Mouse (Mus musculus): Measurements from ENCODE around the gene Il12a.
"Not testable (repeated sequence)": the region's sequence is repeated elsewhere in the genome, so short reads cannot be mapped to it uniquely, and the experiment has no call there.

Gene Il12a

DNA sequence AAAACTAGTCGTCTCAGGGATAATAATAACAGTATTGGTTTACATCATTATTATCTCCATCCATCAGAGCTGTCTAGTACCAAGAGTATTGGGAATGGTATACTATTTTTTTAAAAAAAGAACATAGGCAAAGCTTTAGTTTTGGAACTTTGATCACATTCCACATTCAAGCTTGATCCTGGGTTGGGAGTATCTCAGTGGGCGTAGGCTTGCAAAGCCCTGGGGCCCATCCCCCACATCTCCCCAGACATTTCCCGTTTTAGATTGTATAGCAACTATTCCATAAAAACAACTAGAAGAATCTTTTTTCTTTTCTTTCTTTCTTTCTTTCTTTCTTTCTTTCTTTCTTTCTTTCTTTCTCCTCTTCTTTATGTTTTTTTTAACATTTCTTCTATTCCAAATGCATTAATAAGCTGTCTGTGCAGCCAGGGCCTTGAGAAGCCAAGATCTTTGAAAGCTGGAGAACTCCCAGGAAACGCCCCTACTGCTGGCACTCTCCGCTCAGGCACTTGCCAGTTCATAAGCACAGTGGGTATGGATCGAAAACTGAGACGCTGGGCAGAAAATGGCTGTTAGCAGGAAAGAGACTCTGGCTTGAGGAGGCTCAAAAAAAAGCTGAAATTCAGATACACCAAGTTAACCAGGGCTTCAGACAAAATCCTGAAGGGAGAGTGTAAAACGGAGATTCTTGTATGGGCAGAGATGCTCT, 3.4 kb upstream of the Il12a start:
- DNase-seq (ENCODE audit: low spot score in 2 of 2): no peak

- no peak for DNase-seq (ENCODE audit: low spot score in 2 of 2)
Measured at GRCm38 (mm10) chr3:68689346-68689745, 1.1 kb upstream of the Il12a start.

GRCm38 (mm10) chr3:68691100-68691778, 795 bp downstream of the Il12a start:
- no peak for DNase-seq (ENCODE audit: low spot score in 2 of 2)

DNA sequence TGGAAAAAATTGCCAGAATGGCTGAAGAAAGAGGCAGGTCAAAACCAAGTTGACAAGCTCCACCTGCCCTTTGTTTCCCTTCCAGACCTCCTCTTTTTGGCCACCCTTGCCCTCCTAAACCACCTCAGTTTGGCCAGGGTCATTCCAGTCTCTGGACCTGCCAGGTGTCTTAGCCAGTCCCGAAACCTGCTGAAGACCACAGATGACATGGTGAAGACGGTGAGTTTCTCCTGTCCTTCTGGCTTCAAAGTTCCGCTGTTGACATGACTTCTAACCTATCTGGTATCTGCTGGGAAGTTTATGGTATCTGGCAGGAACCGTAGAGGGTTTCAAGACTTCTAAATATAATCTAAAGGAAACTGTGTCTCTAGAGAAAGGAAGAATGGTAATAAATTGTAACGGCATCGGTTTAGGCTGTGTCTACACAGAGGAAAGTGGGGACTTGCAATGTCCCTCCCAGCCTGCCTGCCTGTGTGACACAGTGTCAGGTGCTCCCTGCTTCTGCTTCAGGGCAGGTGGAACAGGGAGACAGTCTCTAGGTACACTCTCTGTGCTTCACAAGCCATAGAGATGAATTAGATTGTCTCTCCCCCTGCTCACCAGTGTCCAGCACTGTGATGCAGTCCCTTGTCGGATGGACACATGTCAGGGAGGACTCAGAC, 1.6 kb downstream of the Il12a start:
- DNase-seq (ENCODE audit: low spot score in 2 of 2): no peak

GRCm38 (mm10) chr3:68692600-68693225, 2.3 kb downstream of the Il12a start:
- no peak for DNase-seq (ENCODE audit: low spot score in 2 of 2)

DNA sequence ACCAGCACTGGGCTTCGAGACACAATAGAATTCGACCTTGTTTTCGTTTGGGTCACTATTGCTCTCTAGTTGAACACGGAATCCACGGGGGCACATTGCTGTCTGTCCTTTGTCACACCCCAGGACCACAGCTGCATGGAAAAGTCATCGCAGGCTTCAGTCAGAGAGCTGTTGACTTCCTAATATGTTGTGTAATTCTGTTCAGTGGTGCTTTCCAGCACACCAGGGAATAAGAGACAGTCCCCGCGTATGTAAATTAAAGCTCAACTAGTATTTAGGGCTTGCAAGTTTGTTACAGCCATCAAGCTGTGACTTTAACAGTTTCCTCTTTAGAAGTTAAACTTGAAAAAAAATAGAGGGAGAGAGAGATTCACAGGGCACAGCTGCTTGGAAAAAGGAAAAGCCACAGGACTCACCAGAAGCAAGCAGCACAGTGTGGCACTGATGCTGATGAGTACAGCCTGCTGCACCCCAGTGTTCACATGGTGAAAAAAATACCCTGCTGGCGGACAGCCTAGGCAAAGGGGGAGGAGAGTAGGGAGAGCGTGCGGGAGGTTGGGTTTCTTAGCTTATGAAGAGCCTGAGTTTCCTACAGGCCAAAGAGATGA, 3.1 kb downstream of the Il12a start:
- DNase-seq (ENCODE audit: low spot score in 2 of 2): peak in 1 of 2 experiments; percentile 53

- no peak for DNase-seq (ENCODE audit: low spot score in 2 of 2)
Measured at GRCm38 (mm10) chr3:68695321-68695720, 4.9 kb downstream of the Il12a start.

- DNase-seq (ENCODE audit: low spot score in 2 of 2): no peak
Measured at GRCm38 (mm10) chr3:68696495-68697200, 6.2 kb downstream of the Il12a start.

DNA sequence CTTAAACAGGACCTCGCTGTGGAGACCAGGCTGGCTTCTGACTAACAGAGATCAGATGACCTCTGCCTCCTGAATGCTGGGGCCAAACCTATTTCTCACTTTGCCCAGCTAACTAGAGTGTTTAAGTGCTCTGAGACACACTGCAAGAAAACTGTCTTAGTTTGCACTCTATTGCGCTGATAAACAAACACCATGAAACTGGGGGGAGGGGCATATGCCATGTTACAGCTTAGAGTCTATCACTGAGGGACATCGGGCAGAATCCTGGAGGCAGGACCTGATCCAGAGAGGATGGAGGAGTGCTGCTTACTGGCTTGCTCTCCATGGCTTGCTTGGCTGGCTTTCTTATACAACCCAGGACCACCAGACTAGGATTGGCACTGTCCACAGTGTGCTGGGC, 8.2 kb downstream of the Il12a start:
- DNase-seq (ENCODE audit: low spot score in 2 of 2): no peak

DNA sequence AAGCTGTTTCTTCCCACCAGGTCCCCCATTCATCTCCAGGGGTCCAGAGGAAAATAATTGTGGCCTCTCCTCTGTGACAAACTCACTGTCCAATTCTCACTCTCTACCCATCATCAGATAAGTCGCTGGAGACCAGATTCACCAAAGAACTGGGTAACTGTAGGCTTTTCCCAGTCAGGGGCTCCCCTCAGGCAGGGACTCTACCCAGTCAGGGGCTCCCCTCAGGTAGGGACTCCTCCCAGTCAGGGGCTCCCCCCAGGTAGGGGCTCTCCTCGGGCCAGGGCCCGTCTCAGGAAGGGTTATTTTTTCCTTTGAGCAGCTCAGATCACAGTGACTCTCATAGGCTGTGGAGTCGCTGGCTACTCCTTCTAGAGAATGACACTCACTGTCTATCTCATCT, 9.6 kb downstream of the Il12a start:
- DNase-seq (ENCODE audit: low spot score in 2 of 2): no peak

- DNase-seq (ENCODE audit: low spot score in 2 of 2): no peak
Measured at GRCm38 (mm10) chr3:68706307-68706706, 15.9 kb downstream of the Il12a start.

DNA sequence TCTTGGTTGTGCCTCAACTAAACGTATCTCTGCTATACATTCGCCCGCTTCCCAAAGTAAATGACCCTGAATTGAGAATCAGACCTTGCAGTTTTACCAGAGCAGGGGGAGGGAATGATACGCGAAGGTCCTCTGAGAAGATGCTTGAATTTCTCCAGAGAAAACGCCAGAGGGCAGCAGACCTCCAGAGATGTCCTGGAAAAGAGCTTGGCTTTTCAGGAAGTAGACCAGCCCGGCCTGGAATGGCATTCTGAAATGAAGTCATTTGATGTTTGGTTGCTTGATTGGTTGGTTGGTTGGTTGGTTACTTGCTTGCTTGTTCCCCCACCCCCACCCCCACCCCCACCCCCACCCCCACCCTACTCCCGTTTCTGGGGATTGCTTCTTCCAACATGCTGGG, 17.8 kb downstream of the Il12a start:
- no peak for DNase-seq (ENCODE audit: low spot score in 2 of 2)

GRCm38 (mm10) chr3:68709198-68709797, 18.9 kb downstream of the Il12a start:
- DNase-seq (ENCODE audit: low spot score in 2 of 2): peak in 1 of 2 experiments; percentile 35

- DNase-seq (ENCODE audit: low spot score in 2 of 2): no peak
Measured at GRCm38 (mm10) chr3:68710436-68710835, 20.0 kb downstream of the Il12a start.

GRCm38 (mm10) chr3:68711510-68711909, 21.1 kb downstream of the Il12a start:
- no peak for DNase-seq (ENCODE audit: low spot score in 2 of 2)

- DNase-seq (ENCODE audit: low spot score in 2 of 2): no peak
Measured at GRCm38 (mm10) chr3:68713550-68713949, 23.1 kb downstream of the Il12a start.

DNA sequence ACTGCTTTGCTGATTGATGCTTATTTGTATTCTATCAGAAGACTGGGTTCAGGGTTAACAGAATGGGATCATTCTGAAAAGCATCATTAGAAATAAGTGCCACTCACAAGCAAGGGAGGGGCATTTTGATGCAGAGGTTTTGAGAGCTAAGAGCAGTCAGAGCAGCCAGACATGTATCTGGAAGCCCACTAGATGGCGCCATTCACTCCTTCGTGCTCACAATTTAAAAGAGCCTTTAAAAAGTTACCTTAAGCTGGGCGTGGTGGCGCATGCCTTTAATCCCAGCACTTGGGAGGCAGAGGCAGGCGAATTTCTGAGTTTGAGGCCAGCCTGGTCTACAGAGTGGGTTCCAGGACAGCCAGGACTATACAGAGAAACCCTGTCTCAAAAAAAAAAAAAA, 26.9 kb downstream of the Il12a start:
- DNase-seq (ENCODE audit: low spot score in 2 of 2): not testable (repeated sequence)

- DNase-seq (ENCODE audit: low spot score in 2 of 2): no peak
Measured at GRCm38 (mm10) chr3:68719229-68719819, 28.9 kb downstream of the Il12a start.

DNA sequence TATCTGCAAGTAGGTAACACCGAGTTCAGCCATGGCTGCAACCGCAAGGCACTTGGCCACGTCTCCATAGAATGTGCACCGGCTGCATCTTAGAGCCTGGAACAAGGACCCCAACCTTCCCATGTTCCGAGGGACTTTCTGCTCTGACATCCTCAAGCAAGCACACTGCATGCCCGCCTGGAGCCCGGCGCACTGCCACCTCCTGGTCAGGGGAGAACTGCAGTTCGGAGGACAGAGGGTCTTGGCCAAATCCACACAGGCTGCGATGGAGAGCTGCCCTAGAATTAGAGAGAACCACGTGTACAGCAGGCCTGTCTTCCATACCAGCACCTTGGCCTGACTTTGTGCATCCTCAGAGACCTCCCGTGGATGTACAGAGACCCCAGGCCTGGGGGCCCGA, 29.8 kb downstream of the Il12a start:
- DNase-seq (ENCODE audit: low spot score in 2 of 2): no peak

- DNase-seq (ENCODE audit: low spot score in 2 of 2): no peak
Measured at GRCm38 (mm10) chr3:68741955-68742354, 51.5 kb downstream of the Il12a start.
